Mouse (Mus musculus) B cell, adult 2 months (primary cell): Measurements from ENCODE around the gene Dennd4c.

ENCODE experiments used
- DNase-seq, 2 experiments: peaks; one replicate each; pipeline ENCODE4 v3.0.0; 2022

The Dennd4c gene

DNA sequence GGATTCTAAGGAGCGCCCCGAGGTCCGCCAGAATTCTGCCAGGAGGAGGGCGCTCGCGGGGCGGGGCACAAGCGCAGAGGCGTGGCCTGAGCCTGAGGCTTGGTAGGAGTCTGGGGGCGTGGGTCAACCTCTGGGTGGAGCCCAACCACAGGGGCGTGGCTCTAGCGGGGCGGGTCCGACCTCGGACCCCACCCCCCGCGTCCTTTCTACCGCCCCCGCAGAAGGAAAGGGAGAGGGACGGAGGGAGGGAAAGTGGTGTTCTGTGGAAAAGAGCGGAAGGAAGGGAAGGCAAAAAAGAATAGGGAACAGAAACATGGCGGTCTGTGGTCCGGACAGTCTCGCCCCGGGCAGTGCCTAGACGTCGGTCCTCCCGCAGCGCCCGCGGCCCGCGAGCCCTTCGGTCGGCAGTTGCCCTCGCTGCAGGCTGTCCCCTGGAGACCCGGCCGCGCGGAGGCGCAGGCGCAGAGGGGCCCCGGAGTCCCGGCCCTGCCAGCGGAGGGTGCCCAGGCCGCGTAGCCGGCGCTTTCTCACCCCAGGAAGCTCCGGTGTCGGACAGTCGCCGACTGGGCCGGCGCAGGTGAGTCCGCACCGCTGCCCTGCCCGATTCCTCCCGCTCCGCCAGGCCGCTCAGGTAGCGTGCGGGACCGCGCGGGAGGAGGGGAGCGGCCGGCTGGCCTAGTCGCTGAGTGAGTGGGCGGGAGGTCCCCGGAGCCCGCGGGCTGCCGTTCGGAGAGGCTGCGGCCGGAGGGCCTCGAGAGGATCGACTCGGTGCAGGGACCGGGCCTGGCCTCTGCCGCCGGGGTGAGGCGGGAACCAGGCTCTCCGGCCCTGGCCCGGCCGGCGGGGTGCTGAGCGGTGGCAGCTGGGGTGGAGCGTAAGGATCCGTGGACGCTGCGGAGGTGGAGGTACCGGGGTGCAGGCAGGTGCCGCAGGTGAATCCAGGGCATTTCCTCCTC lies at the start of gene Dennd4c:
Dennd4c (plus strand) TSS at position 220 of the 956 bp plus-strand sequence.
- DNase-seq: peak; percentile 92 to 93

GRCm38 (mm10) chr4:86699161-86699865 lies 49.0 kb upstream of the Dennd4c start:
- no peak for DNase-seq

DNA sequence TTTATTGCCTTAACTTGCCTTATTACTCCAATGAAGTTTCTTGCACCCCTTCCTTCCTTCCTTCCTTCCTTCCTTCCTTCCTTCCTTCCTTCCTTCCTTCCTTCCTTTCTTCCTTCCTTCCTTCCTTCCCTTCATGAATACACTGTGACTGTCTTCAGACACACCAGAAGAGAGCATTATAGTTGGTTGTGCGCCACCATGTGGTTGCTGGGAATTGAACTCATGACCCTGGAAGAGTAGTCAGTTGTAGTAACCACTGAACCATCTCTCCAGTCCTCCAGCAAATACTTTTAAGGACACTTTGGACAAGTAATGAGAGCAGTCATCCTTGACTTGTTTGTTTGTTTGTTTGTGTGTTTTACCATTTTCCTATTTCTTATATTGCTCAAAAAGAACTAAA lies 39.6 kb upstream of the Dennd4c start:
- no peak for DNase-seq

GRCm38 (mm10) chr4:86710034-86710650 lies 38.2 kb upstream of the Dennd4c start:
- no peak for DNase-seq

DNA sequence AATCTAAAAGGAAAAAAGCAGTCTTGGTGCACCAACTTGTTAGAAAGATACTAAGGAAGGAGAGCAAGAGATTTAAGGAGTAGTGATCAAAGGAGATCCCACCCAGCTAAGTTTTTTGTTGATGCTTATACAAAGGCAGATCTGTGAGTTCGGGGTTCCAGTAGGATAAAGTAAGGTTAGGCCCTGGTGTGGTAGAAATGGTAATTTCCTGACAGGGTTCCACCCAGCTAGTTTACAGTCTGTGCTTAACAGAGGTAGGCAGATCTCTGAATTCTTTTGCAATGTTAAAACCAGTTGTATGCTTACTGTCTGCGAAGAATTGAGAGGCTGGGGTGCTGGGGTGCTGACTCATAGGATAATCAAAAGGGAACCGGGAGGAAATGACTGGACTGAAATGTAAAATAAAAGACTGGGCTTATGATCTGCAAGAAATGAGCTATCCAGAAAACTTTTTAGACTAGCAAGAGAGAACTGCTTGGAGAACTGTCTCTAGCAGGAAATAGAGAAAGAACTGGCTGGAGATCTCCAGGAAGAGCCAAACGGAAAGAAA lies 37.6 kb upstream of the Dennd4c start:
- DNase-seq: no peak

GRCm38 (mm10) chr4:86712751-86713195 lies 35.6 kb upstream of the Dennd4c start:
- DNase-seq: no peak

DNA sequence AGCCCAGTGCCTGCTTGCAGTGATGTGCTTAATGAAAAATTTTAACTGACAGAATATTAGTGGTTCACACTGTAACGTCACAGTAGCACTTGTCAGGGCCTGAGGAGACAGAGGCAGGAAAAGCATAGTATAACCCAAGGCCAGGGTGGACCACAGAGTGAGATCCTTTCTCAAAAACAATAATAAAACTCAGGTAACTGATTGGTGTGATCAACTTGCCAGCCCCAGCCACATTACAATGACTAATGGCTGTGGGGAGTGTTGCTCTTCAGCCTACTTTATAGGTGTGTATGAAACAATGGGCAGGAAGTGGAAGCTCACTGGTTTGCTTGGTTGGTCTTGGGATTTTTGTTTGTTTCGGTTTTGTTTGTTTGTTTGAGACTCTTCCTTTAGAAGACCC lies 34.8 kb upstream of the Dennd4c start:
- no peak for DNase-seq

- DNase-seq: no peak
Observed at GRCm38 (mm10) chr4:86715341-86715740, 33.0 kb upstream of the Dennd4c start.

GRCm38 (mm10) chr4:86717176-86717575 lies 31.2 kb upstream of the Dennd4c start:
- DNase-seq: no peak

GRCm38 (mm10) chr4:86718878-86719577 lies 29.3 kb upstream of the Dennd4c start:
- DNase-seq: no peak

DNA sequence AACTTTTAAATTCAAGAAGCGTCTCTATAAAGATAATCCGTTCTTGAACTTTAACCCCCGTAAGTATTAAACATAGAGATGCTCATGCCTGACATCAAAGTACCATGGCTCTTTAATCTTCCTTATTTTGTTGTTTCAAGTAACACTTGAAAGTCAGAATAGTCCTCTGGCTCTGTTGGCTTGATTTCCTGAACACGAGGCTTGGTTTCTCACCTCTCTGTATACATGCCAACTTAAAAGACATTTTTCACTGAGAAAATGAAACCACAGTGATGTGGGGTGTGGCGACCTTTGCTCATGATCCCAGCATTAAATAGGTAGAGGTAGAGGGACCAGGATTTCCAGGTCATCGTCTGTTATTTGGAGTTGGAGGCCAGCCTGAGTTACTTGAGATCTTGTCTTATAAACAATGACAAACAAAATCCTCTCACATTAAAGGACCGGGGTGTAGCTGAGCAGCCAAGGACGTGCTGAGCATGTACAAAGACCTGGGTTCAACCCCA lies 26.4 kb upstream of the Dennd4c start:
- no peak for DNase-seq

GRCm38 (mm10) chr4:86725175-86725574 lies 23.2 kb upstream of the Dennd4c start:
- no peak for DNase-seq

DNA sequence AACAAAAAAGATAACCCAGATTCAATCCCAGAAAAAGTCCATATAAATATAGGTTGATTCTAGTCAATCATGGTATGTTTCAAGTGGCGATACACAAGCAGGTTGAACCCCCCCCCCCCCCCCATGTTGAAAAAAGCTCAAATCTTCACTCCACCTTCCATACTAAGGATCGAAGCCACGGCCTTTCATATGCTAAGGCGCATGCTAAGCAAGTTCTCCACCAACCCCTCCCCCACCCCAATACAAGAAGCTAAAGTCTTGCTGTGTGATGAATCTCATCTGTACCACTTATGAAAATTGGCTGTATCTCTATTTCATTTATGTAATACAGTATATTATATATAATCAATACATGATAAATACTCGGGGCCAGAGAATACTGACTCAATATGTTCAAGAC lies 22.2 kb upstream of the Dennd4c start:
- DNase-seq: no peak

DNA sequence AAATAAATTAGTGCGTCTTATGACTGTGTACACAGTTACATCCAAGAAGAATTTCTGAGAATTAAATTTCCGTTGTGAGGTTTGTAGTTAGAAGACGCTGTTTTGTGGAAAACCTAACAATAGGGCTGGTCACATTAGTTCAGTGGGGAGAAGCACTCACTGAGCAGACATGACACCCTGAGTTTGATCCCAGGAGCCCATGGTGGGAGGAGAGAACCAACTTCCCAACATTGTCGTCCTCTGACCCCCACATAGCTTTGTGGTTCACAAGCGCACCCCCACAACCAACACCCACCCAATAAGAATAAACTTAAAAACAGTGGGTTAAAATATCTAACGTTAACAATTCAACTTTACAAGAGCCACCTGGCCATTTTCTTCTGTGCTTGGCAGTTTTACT lies 18.5 kb upstream of the Dennd4c start:
- DNase-seq: no peak

DNA sequence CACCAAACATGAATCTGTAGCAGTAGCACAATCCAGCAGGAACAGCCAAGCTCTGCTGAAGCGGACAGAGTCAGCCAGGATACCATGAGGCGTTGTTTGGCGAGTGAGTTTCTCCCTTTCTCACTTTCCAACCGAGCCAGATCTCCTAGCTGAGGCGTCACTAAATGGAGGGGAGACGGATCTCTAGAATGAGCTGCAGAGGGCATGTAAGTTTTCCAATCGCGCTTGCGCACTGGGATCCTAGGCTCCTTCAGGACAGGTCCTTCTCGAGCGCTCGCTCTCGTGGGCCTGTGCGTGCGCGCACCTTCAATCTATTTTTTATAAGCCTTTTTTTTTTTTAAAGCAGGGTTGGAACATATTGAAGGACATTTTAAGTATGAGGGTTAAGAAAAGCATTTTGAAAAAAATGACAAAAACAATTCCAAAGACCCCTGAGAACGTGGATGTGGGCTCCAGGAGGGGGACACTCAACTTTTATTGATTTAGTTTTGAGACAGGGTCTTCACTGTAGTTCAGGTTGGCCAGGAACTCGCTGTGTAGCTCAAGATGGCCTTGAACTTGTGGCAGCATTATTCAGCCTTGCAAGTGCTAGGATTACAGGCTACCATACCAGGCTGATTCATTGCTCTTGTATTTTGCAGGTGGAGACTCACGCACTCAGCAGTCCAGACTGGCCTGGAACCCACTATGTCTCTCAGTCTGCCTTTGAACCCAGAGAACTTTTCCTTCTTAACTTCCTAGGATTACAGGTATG lies 14.1 kb upstream of the Dennd4c start:
- no peak for DNase-seq

GRCm38 (mm10) chr4:86739308-86739993 lies 8.9 kb upstream of the Dennd4c start:
- DNase-seq: no peak

GRCm38 (mm10) chr4:86749361-86749841 lies 1.0 kb downstream of the Dennd4c start:
- DNase-seq: peak in 1 of 2 experiments; percentile 9

GRCm38 (mm10) chr4:86750346-86750945 lies 2.1 kb downstream of the Dennd4c start:
- peak in 1 of 2 experiments; percentile 8 for DNase-seq

DNA sequence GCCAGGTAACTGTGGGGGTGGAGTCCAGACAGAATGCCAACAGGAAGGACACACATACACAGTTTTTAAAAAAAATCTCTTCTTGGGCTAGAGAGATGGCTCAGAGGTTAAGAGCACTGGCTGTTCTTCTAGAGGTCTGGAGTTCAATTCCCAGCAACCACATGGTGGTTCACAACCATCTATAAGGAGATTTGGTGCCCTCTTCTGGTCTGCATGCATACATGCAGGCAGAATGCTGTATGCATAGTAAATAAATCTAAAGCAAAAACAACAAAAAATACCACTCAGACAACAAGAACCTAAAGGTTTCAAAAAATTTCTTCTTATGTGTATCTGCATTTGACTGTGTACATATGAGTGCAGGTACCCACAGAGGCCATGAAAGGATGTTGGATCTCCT lies 16.0 kb downstream of the Dennd4c start:
- no peak for DNase-seq

DNA sequence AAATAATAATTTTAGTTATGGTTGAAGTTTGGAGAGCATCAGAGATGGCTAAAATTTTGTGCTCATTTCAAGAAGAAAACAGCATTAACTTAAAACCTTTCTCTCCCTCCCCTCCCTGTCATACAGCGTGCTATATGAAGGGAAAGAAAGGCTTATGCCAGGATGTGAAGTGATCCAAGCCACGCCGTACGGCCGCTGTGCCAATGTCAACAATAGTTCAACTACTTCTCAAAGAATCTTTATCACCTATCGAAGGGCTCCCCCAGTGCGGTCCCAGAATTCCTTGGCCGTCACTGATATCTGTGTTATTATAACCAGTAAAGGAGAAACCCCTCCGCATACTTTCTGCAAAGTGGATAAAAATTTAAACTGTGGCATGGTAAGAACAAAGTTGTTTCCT lies 29.2 kb downstream of the Dennd4c start:
- DNase-seq: no peak
